In genomic region chr9:100685769-100686487, GRCm38 (mm10) we compare ENCODE assay signal across 9 mouse cellular contexts.
A peak's percentile ranks its signal among the peaks of the same experiment; 100 is the strongest.
DNase-seq lines count a peak whose midpoint lies in the region; ATAC-seq and TF ChIP-seq lines count a peak whose summit lies in the region.
"Had no signal": no experiment of that assay in that cellular context is flagged by ENCODE, and none has a peak within 500 bp of the region (broad histone marks: within the 10 kb centered on the region; RNA-seq: fewer than 3 reads in every experiment).

No protein-coding gene starts in this region.

- no peak overlapping the region for H3K27ac ChIP-seq in intestine, embryonic 15.5 days
- no peak overlapping the region for H3K27ac ChIP-seq in thymus, adult 2 months (ENCODE audit: control insufficient read depth, insufficient read depth, low read length)

- H3K4me1 ChIP-seq in intestine, embryonic 15.5 days (replicated peaks), result no peaks in the 10 kb centered on the region
- H3K4me1 ChIP-seq in thymus, adult 2 months (replicated peaks; ENCODE audit: control insufficient read depth, insufficient read depth, low read length), result no peaks in the 10 kb centered on the region

- no peak overlapping the region for H3K9ac ChIP-seq in intestine, embryonic 15.5 days

- DNase-seq in layer of hippocampus, adult 11-12 months (ENCODE audit: low spot score), result peak; percentile 54
- no peak for DNase-seq in layer of hippocampus, postnatal 25 days (ENCODE audit: extremely low spot score in 1 of 2, low spot score in 1 of 2)
- DNase-seq in frontal cortex, adult 2 months (ENCODE audit: extremely low spot score in 1 of 2, low spot score in 1 of 2), result peak; percentile 28 to 62
- DNase-seq in left cerebral cortex, postnatal 25 days (ENCODE audit: low spot score in 2 of 2), result peak; percentile 23 to 57
- peak; percentile 32 to 51 for DNase-seq in natural killer cell, adult 2 months (ENCODE audit: low spot score in 2 of 2)
- no peak for DNase-seq in gastrocnemius, adult 8-10 months (ENCODE audit: low spot score in 2 of 2)
- DNase-seq in thymus, adult 2 months, result no peak

- H3K27me3 ChIP-seq in intestine, embryonic 15.5 days (replicated peaks), result no peaks in the 10 kb centered on the region
- no peaks in the 10 kb centered on the region for H3K27me3 ChIP-seq in thymus, adult 2 months (ENCODE audit: control insufficient read depth, insufficient read depth, low read length)
- H3K27me3 ChIP-seq: Patski had no signal

- no peaks in the 10 kb centered on the region for H3K9me3 ChIP-seq in intestine, embryonic 15.5 days

- WGBS in intestine, embryonic 15.5 days, result 43% methylated on average over 3 of the region's 3 CpGs
- WGBS in thymus, adult 2 months, result 60% methylated on average over 3 of the region's 3 CpGs

- H3K36me3 ChIP-seq in intestine, embryonic 15.5 days, result no peaks in the 10 kb centered on the region
- H3K36me3 ChIP-seq in thymus, adult 2 months (ENCODE audit: control insufficient read depth, insufficient read depth, low read length), result no peaks in the 10 kb centered on the region

- TF ChIP-seq POLR2A in thymus, adult 2 months (IDR thresholded peaks at IDR 0.05; ENCODE audit: control insufficient read depth, extremely low read depth, insufficient read depth, low read length, poor library complexity), result no peak

- H3K4me3 ChIP-seq in intestine, embryonic 15.5 days (replicated peaks), result no peak overlapping the region
- H3K4me3 ChIP-seq in thymus, adult 2 months (ENCODE audit: control insufficient read depth, insufficient read depth, low read length), result no peak overlapping the region

- intact Hi-C loops in left cerebral cortex, postnatal 25 days (cut with DNase I), result no loop called here

- no peak for TF ChIP-seq CTCF in thymus, adult 2 months (IDR thresholded peaks at IDR 0.05; ENCODE audit: borderline replicate concordance, control insufficient read depth, extremely low read depth, insufficient read depth, low read length, poor library complexity)

- H3K4me2 ChIP-seq in intestine, embryonic 15.5 days (replicated peaks), result no peak overlapping the region

- ATAC-seq in intestine, embryonic 15.5 days, result no peak
- ATAC-seq: Patski had no signal

Comparison
In these comparisons a context has a peak if more than half of its experiments do, and no peak if none do; other contexts are left out.
1. DNase-seq: peak in layer of hippocampus, adult 11-12 months (single experiment), frontal cortex, adult 2 months (2 of 2), left cerebral cortex, postnatal 25 days (2 of 2) and natural killer cell, adult 2 months (2 of 2); none in layer of hippocampus, postnatal 25 days (0 of 2), gastrocnemius, adult 8-10 months (0 of 2) and thymus, adult 2 months (single experiment).